Mouse (Mus musculus) neural tube, embryonic 11.5 days (tissue): ENCODE measurements around the gene Scp2. TPM values are rescaled to one million over a fixed set of nuclear protein-coding genes. Genes with fewer than 3 reads are reported as not detected.
A peak's percentile ranks its signal among the peaks of the same experiment; 100 is the strongest.
"Not testable (repeated sequence)": the region's sequence is repeated elsewhere in the genome, so short reads cannot be mapped to it uniquely, and the experiment has no call there.

Experiments used
- ATAC-seq: fragments of 200-750 bp; cut with Nextera tagmentation; 2 replicates; pipeline ENCODE4 v1.8.0; 2017; ENCODE audit warnings: moderate number of reproducible peaks, mild to moderate bottlenecking, moderate TSS enrichment, moderate library complexity; ENCODE audit not compliant: insufficient read depth, low FRiP score, low TSS enrichment
- DNase-seq: peaks from one replicate; pipeline ENCODE4 v3.0.0-alpha.2; 2015; ENCODE audit warnings: low spot score
- H3K27ac ChIP-seq: fragments of 300-500 bp; sonication (generic); 2 replicates; pipeline ENCODE4 v1.5.1; 2014; ENCODE audit warnings: low read depth, mild to moderate bottlenecking, low read length
- H3K27me3 ChIP-seq: fragments of 300-500 bp; sonication (generic); 2 replicates; pipeline ENCODE4 v1.6.1; 2014; ENCODE audit warnings: mild to moderate bottlenecking, low read length, mixed read lengths; ENCODE audit not compliant: control insufficient read depth, insufficient read depth
- H3K36me3 ChIP-seq: fragments of 300-500 bp; sonication (generic); 2 replicates; pipeline ENCODE4 v1.6.1; 2014; ENCODE audit warnings: mild to moderate bottlenecking, low read length, moderate library complexity, mixed read lengths; ENCODE audit not compliant: control insufficient read depth, insufficient read depth
- H3K4me1 ChIP-seq: fragments of 300-500 bp; sonication (generic); 2 replicates; pipeline ENCODE4 v1.6.1; 2014; ENCODE audit warnings: low read length, mixed read lengths; ENCODE audit not compliant: control insufficient read depth, insufficient read depth
- H3K4me2 ChIP-seq: fragments of 300-500 bp; sonication (generic); 2 replicates; pipeline ENCODE4 v1.6.1; 2014; ENCODE audit warnings: low read depth, mild to moderate bottlenecking, moderate library complexity
- H3K4me3 ChIP-seq: fragments of 300-500 bp; sonication (generic); 2 replicates; pipeline ENCODE4 v1.5.1; 2014; ENCODE audit warnings: low read depth, low read length
- H3K9ac ChIP-seq: fragments of 300-500 bp; sonication (generic); 2 replicates; pipeline ENCODE4 v1.6.1; 2014; ENCODE audit warnings: mild to moderate bottlenecking, low read length
- H3K9me3 ChIP-seq: fragments of 300-500 bp; sonication (generic); 2 replicates; pipeline ENCODE4 v1.6.1; 2016; ENCODE audit warnings: low read length; ENCODE audit not compliant: control insufficient read depth
- WGBS: fragments of 180-500 bp; shearing (Covaris S2); extraction: QIAGEN DNeasy Blood & Tissue Kit; methylation state at CpG from one replicate; pipeline ENCODE4 v1.1.7; 2014; 5-methylcytosine and 5-hydroxymethylcytosine counted together
- polyA plus RNA-seq: library from polyadenylated mRNA; unstranded; fragments of >200 nt; fragmentation: Nextera tagmentation; extraction: Ambion mirVana; gene quantifications from 2 replicates; pipeline ENCODE4 v1.2.1, GENCODE M21; 2014

Scp2 gene
- polyA plus RNA-seq, result 202 TPM in 2 replicates

- DNase-seq, result no peak
- H3K4me1 ChIP-seq, result no peaks in the 10 kb centered on the region
- H3K4me2 ChIP-seq, result no peak within 1 kb of the TSS
- no peak within 1 kb of the TSS for H3K4me3 ChIP-seq
- no peaks in the 10 kb centered on the region for H3K27me3 ChIP-seq
- no peak within 1 kb of the TSS for H3K27ac ChIP-seq
- WGBS, result 84% methylated on average over 1 of the region's 1 CpGs
- no peak within 1 kb of the TSS for H3K9ac ChIP-seq
- H3K9me3 ChIP-seq, result no peaks in the 10 kb centered on the region
- ATAC-seq, result no peak
- no peaks in the 10 kb centered on the region for H3K36me3 ChIP-seq
These were observed at the start of gene Scp2 for GRCm38 (mm10) chr4:108144880-108145279. Gene Scp2 (minus strand): TSS chr4:108144998.

DNA sequence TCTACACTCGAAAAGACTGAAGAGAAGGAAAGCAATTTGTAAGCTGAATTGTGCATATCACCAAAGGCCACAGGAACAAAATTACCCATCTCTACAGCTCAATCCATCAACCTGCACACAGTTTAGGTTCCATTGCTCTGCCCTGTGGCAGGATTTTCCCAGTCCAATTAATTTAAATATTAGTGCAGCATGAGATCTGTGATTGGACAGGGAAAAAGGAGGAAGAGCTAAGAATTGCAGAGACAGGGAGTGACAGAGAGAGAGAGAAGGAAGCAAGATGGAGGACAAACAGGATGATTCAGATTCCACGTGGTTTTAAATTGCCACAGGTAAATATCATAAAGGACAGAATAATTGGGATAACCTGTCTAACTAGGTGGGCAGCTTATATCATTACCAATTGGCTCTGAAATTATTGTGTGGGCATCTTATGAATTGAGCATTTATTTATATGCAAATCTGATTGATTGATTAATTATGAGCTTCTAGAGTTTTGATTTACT, 48.1 kb upstream of the Scp2 start:
- WGBS, result 88% methylated on average over 2 of the region's 2 CpGs
- no peak overlapping the region for H3K27ac ChIP-seq
- no peak overlapping the region for H3K4me3 ChIP-seq
- H3K9ac ChIP-seq, result no peak overlapping the region
- ATAC-seq (no peak), DNase-seq (no peak)
- H3K4me1 ChIP-seq, result no peaks in the 10 kb centered on the region
- H3K36me3 ChIP-seq, result no peaks in the 10 kb centered on the region
- H3K4me2 ChIP-seq, result no peak overlapping the region
- H3K27me3 ChIP-seq, result no peaks in the 10 kb centered on the region
- H3K9me3 ChIP-seq, result no peaks in the 10 kb centered on the region

GRCm38 (mm10) chr4:108182278-108182677, 37.5 kb upstream of the Scp2 start:
- Histone ChIP-seq H3K36me3 (no peaks in the 10 kb centered on the region), H3K9ac (no peak overlapping the region), H3K4me3 (no peak overlapping the region), H3K27me3 (no peaks in the 10 kb centered on the region), H3K4me2 (no peak overlapping the region), H3K4me1 (no peaks in the 10 kb centered on the region), H3K9me3 (no peaks in the 10 kb centered on the region), H3K27ac (no peak overlapping the region)
- 61% methylated on average over 1 of the region's 1 CpGs for WGBS
- DNase-seq (no peak), ATAC-seq (no peak)

DNA sequence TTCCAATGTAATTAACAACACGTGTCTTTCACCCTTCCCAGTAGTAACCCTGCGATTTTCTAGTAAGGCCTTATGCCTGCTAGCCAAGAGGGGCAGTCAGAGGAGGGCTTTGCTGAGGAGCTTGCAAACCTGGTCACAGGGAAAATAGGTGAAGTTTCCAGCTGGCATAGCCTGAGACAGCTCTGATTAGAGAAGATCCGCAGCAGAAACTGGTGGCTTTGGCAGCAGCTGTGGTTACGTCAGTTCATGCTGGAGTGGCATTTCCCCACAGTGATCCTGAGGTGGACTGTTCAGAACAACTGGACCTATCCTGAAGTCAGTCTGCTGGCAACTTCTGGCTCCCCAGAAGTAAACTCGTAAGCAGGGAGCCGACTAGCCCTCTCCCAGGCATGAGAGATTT, 23.3 kb upstream of the Scp2 start:
- no peak overlapping the region for H3K27ac ChIP-seq
- 92% methylated on average over 6 of the region's 6 CpGs for WGBS
- no peaks in the 10 kb centered on the region for H3K36me3 ChIP-seq
- H3K9me3 ChIP-seq, result no peaks in the 10 kb centered on the region
- ATAC-seq (no peak), DNase-seq (no peak)
- no peaks in the 10 kb centered on the region for H3K4me1 ChIP-seq
- H3K4me2 ChIP-seq, result no peak overlapping the region
- no peak overlapping the region for H3K9ac ChIP-seq
- H3K4me3 ChIP-seq, result no peak overlapping the region
- H3K27me3 ChIP-seq, result 0 out of 2 replicates have a peak, but pooled peaks cover 2% of the 10 kb centered on the region

DNA sequence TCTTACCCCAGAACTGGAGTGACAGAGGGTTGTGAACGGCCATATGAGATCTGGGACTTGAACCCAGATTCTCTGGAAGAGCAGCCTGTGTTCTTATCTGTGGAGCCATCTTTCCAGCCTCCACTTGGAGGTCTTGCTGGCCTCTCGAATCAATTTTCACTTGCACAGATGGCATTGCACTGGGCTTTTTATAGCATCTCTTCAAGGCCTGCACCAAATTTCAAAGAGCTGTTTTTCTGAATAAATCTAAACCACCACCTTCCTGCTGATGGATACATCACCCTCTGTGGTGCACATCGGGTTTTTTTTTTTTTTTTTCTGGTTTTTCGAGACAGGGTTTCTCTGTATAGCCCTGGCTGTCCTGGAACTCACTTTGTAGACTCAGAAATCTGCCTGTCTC, 22.1 kb upstream of the Scp2 start:
- Histone ChIP-seq H3K9ac (no peak overlapping the region), H3K4me2 (no peak overlapping the region), H3K27ac (no peak overlapping the region), H3K9me3 (no peaks in the 10 kb centered on the region), H3K4me3 (no peak overlapping the region), H3K4me1 (no peaks in the 10 kb centered on the region), H3K27me3 (0 out of 2 replicates have a peak, but pooled peaks cover 2% of the 10 kb centered on the region), H3K36me3 (no peaks in the 10 kb centered on the region)
- no peak for ATAC-seq
- WGBS, result 94% methylated on average over 4 of the region's 4 CpGs
- DNase-seq, result no peak

DNA sequence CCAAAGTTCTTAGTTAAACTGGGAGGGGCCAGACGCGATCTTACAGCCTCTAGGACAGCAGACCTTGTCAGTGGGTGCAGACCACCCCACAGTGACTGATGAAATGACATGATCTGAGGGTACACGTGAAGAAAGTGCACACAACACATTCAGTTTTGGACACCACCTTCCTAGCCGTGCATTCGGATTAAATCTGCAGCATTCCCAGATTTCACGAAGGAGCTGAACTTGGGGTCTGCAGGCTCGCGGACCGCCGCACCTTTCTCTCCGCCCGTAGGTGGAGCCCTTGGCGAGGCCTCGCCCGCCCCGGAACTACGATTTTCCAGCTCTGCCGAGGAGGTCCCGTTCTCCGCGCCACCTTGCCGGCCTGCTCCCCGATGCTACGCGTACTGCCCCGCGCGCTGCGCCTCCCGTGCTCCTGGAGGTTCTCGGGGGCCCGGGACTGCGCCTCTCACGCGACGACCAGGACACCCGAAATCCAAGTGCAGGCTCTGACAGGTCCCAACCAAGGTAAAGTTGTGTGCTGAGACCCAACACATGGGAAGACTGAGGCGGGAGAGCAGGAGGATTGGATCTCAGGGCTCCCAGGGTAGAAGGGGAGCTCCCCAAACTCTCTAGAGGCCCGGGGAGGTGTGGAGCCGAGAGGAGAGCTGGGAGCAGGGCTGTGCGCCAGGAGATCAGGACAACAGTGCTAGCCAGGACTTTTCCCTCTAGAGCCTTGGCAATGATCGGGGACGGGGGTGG, 20.5 kb upstream of the Scp2 start, which contains the start of gene Echdc2:
Echdc2 (plus strand) TSS at position 286 of the 744 bp plus-strand sequence.
- ATAC-seq (no peak), DNase-seq (peak; percentile 76)
- Histone ChIP-seq H3K4me2 (peak within 1 kb of the TSS; percentile 99), H3K9me3 (no peaks in the 10 kb centered on the region), H3K27me3 (0 out of 2 replicates have a peak, but pooled peaks cover 2% of the 10 kb centered on the region), H3K4me3 (peak within 1 kb of the TSS; percentile 53), H3K9ac (peak within 1 kb of the TSS; percentile 67), H3K27ac (no peak within 1 kb of the TSS), H3K4me1 (no peaks in the 10 kb centered on the region), H3K36me3 (no peaks in the 10 kb centered on the region)
- WGBS, result under 1% methylated on average over 43 of the region's 43 CpGs

- Histone ChIP-seq H3K27ac (no peak overlapping the region), H3K4me2 (no peak overlapping the region), H3K36me3 (no peaks in the 10 kb centered on the region), H3K4me3 (no peak overlapping the region), H3K9ac (no peak overlapping the region), H3K4me1 (no peaks in the 10 kb centered on the region), H3K27me3 (0 out of 2 replicates have a peak, but pooled peaks cover 2% of the 10 kb centered on the region), H3K9me3 (no peaks in the 10 kb centered on the region)
- DNase-seq, result no peak
- whole genome bisulfite sequencing, result 87% methylated on average over 3 of the region's 3 CpGs
- ATAC-seq, result no peak
These were observed 18.5 kb upstream of the Scp2 start for GRCm38 (mm10) chr4:108163291-108163690.

DNA sequence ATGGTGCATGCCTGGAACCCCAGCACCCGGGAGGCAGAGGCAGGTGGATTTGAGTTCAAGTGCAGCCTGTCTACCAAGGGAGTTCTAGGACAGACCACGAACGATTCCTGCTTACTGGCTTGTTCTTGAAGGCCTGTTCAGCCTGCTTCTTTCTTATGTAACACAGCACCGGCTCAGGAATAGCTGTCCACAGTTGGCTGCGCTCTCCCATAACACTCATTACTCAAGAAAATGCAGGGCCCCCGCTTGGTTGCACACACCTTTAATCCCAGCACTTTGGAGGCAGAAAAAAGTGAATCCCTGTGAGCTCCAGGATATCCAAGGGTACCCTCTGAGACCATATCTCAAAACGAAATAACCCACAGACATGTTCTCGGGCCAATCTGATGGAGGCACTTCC, 17.1 kb upstream of the Scp2 start:
- Histone ChIP-seq H3K27me3 (0 out of 2 replicates have a peak, but pooled peaks cover 2% of the 10 kb centered on the region), H3K36me3 (no peaks in the 10 kb centered on the region), H3K4me1 (no peaks in the 10 kb centered on the region), H3K9ac (no peak overlapping the region), H3K4me3 (no peak overlapping the region), H3K9me3 (no peaks in the 10 kb centered on the region), H3K4me2 (no peak overlapping the region), H3K27ac (no peak overlapping the region)
- DNase-seq (no peak), ATAC-seq (no peak)
- 92% methylated on average over 8 of the region's 8 CpGs for WGBS

DNA sequence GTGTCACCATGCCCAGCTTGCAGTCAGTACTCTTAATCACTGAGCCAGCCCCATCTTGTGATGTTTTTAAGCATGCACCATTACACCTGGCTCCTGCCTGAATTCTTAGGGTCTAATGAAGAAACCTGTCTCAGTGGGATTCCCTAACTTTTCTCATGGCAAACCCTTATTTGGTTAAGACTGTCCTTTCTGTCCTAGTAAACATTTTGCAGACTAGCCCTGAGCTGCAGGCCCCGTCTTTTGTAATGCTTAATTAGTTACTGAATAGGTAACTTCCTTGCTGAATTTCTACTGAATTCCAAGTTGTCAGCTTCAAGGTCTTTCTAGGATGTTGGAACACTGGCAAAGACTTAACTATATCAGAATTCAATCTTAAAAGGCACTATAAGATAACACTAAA, 10.3 kb upstream of the Scp2 start:
- not testable (repeated sequence) for DNase-seq, H3K36me3 ChIP-seq, H3K4me2 ChIP-seq, H3K4me3 ChIP-seq, H3K9me3 ChIP-seq, H3K27me3 ChIP-seq, H3K9ac ChIP-seq, H3K4me1 ChIP-seq, ATAC-seq, H3K27ac ChIP-seq
- WGBS, result 82% methylated on average over 1 of the region's 1 CpGs
